ENCODE assay signal across 24 mouse cellular contexts in the genomic region with DNA sequence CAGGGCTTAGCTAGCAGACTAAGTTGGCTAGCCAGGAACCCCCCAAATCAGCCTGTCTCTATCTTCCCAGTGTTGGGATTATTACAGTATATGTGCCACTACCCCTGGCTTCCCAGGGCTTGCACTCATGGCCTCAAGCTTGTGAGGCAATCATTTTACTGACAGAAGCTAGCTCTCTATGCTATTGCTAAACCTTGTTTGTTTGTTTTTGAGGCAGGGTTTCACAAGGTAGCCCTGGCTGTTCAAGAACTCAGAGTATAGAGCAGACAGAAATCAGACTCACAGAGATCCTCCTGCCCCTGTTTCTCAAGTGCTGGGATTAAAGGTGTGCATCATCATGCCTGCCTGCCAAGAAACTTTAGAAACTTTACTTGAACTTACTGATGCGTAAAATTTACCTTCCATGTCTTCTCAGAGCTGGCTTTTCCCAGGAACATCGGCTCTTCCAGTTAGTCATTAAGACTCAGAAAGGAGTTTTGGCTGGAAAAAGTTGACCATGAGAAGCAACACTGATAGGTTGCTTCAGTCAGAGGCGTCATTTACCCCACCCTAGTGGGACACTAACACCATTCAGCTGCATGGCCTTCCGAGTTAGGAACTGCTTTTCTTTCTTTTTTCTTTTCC. TPM values are rescaled to one million over a fixed set of nuclear protein-coding genes. Genes with fewer than 3 reads are reported as not detected.
DNase-seq lines count a peak whose midpoint lies in the region; ATAC-seq lines count a peak whose summit lies in the region.
"Had no signal": no experiment of that assay in that cellular context is flagged by ENCODE, and none has a peak within 500 bp of the region (broad histone marks: within the 10 kb centered on the region; RNA-seq: fewer than 3 reads in every experiment).

No protein-coding gene starts in this region.

- no peaks in the 10 kb centered on the region for H3K36me3 ChIP-seq in kidney, embryonic 14.5 days (ENCODE audit: control insufficient read depth, insufficient read depth, low read length)
- H3K36me3 ChIP-seq in liver, embryonic 16.5 days (ENCODE audit: control insufficient read depth, insufficient read depth), result no peaks in the 10 kb centered on the region
- H3K36me3 ChIP-seq: embryonic facial prominence, embryonic 10.5 days; forebrain, embryonic 12.5 days; intestine, embryonic 15.5 days; neural tube, embryonic 12.5 days had no signal

- no peak overlapping the region for H3K9ac ChIP-seq in kidney, embryonic 14.5 days (ENCODE audit: low read depth, low read length)
- no peak overlapping the region for H3K9ac ChIP-seq in liver, embryonic 16.5 days (ENCODE audit: low read depth, low read length)
- H3K9ac ChIP-seq: forebrain, embryonic 12.5 days; hindbrain, embryonic 15.5 days; intestine, embryonic 15.5 days; neural tube, embryonic 12.5 days had no signal

- peaks cover 6% of the 10 kb centered on the region; the same call in 1 of the 2 replicates for H3K4me1 ChIP-seq in kidney, embryonic 14.5 days (ENCODE audit: control insufficient read depth, insufficient read depth, low read length)
- H3K4me1 ChIP-seq in liver, embryonic 16.5 days (ENCODE audit: control insufficient read depth, low read depth, low read length), result peaks cover 5% of the 10 kb centered on the region

- no peaks in the 10 kb centered on the region; the same call in 1 of the 2 replicates for H3K27me3 ChIP-seq in kidney, embryonic 14.5 days (ENCODE audit: control insufficient read depth, insufficient read depth, low read length)
- H3K27me3 ChIP-seq in liver, embryonic 16.5 days (ENCODE audit: control insufficient read depth, insufficient read depth, low read depth, low read length), result peaks cover 5% of the 10 kb centered on the region
- H3K27me3 ChIP-seq: forebrain, embryonic 12.5 days; hindbrain, embryonic 15.5 days; intestine, embryonic 15.5 days; neural tube, embryonic 12.5 days had no signal

- ATAC-seq in kidney, embryonic 14.5 days (ENCODE audit: low FRiP score, low TSS enrichment), result no peak
- peak; percentile 68 for ATAC-seq in liver, embryonic 16.5 days (ENCODE audit: low read depth)

- H3K4me2 ChIP-seq in kidney, embryonic 14.5 days (replicated peaks; ENCODE audit: low read depth, low read length), result no peak overlapping the region
- peak overlapping the region; percentile 11; the same call in 1 of the 2 replicates for H3K4me2 ChIP-seq in liver, embryonic 16.5 days (ENCODE audit: low read depth, low read length)
- H3K4me2 ChIP-seq: forebrain, embryonic 12.5 days; hindbrain, embryonic 15.5 days; intestine, embryonic 15.5 days; neural tube, embryonic 12.5 days had no signal

- DNase-seq in gonadal fat pad, adult 2 months (ENCODE audit: low read depth), result peak; percentile 93
- DNase-seq in liver, result peak; percentile 10
- no peak for DNase-seq in cerebellum, adult 9-10 months
- DNase-seq in heart, adult 11 months, result no peak
- no peak for DNase-seq in cerebellum, postnatal 36 days
- DNase-seq: adrenal gland, postnatal 36 days; cerebellum, adult 11-12 months; heart, adult 18-20 months; heart, postnatal 36 days; layer of hippocampus, adult 9-11 months; left cerebral cortex, postnatal 4 days; lung, adult 18-20 months; lung, postnatal 14 days; right cerebral cortex, postnatal 4 days had no signal

- peak overlapping the region; percentile 79 for H3K27ac ChIP-seq in kidney, embryonic 14.5 days (ENCODE audit: low read depth, low read length)
- H3K27ac ChIP-seq in liver, embryonic 16.5 days (ENCODE audit: low read length), result peak overlapping the region; percentile 82
- H3K27ac ChIP-seq: embryonic facial prominence, embryonic 10.5 days; forebrain, embryonic 12.5 days; hindbrain, embryonic 15.5 days; left cerebral cortex, adult 2 months; neural tube, embryonic 12.5 days; stomach, postnatal 0 days had no signal

- no peaks in the 10 kb centered on the region for H3K9me3 ChIP-seq in kidney, embryonic 14.5 days (ENCODE audit: control insufficient read depth, low read length)
- H3K9me3 ChIP-seq in liver, embryonic 16.5 days (replicated peaks; ENCODE audit: control insufficient read depth, low read length), result no peaks in the 10 kb centered on the region
- H3K9me3 ChIP-seq: forebrain, embryonic 12.5 days; hindbrain, embryonic 15.5 days; intestine, embryonic 15.5 days; megakaryocyte, embryonic 14.5 days; neural tube, embryonic 12.5 days had no signal

- H3K4me3 ChIP-seq in kidney, embryonic 14.5 days (ENCODE audit: low read length), result no peak overlapping the region
- no peak overlapping the region for H3K4me3 ChIP-seq in liver, embryonic 16.5 days (ENCODE audit: low read depth, low read length)
- H3K4me3 ChIP-seq: embryonic facial prominence, embryonic 10.5 days; forebrain, embryonic 12.5 days; hindbrain, embryonic 15.5 days; intestine, embryonic 15.5 days; left cerebral cortex, adult 2 months; megakaryocyte, embryonic 14.5 days; neural tube, embryonic 12.5 days had no signal

- 63% methylated on average over 4 of the region's 4 CpGs for WGBS in kidney, embryonic 14.5 days
- 53% methylated on average over 4 of the region's 4 CpGs for WGBS in liver, embryonic 16.5 days (ENCODE audit: insufficient replicate concordance)

RNA-seq across cellular contexts. Expression of gene Tmem169, which starts 4.5 kb away (rescaled TPM):
- 0.07 and 0.11 TPM in 2 replicates for polyA plus RNA-seq in gonadal fat pad, adult 2 months (2012; rRNA removed)
- 1.8 and 3.3 TPM in 2 replicates for polyA plus RNA-seq in kidney, embryonic 14.5 days (2014; fragmentation: Nextera tagmentation; extraction: Ambion mirVana)
- polyA plus RNA-seq in liver, embryonic 16.5 days (2015; fragmentation: Nextera tagmentation; extraction: Ambion mirVana), result 0.45 and 0.72 TPM in 2 replicates

RNA-seq across cellular contexts. Expression of gene Pecr, which starts 4.5 kb away (rescaled TPM):
- polyA plus RNA-seq in gonadal fat pad, adult 2 months (2012; rRNA removed), result 12.8 and 14.1 TPM in 2 replicates
- polyA plus RNA-seq in kidney, embryonic 14.5 days (2014; fragmentation: Nextera tagmentation; extraction: Ambion mirVana), result 43.3 and 46.0 TPM in 2 replicates
- polyA plus RNA-seq in liver, embryonic 16.5 days (2015; fragmentation: Nextera tagmentation; extraction: Ambion mirVana), result 75.9 and 84.2 TPM in 2 replicates

RNA-seq across cellular contexts. Expression of gene Xrcc5, which starts 18.6 kb away (rescaled TPM):
- polyA plus RNA-seq in gonadal fat pad, adult 2 months (2012; rRNA removed), result 4.5 and 6.3 TPM in 2 replicates
- 59.5 and 72.0 TPM in 2 replicates for polyA plus RNA-seq in kidney, embryonic 14.5 days (2014; fragmentation: Nextera tagmentation; extraction: Ambion mirVana)
- polyA plus RNA-seq in liver, embryonic 16.5 days (2015; fragmentation: Nextera tagmentation; extraction: Ambion mirVana), result 14.0 and 14.9 TPM in 2 replicates

Comparison
In these comparisons a context has a peak if more than half of its experiments do, and no peak if none do; other contexts are left out.
1. DNase-seq: peak in gonadal fat pad, adult 2 months (single experiment) and liver (single experiment); none in cerebellum, adult 9-10 months (single experiment), heart, adult 11 months (single experiment) and cerebellum, postnatal 36 days (0 of 2).